Mouse (Mus musculus): ENCODE measurements around the gene Cdv3. TPM values are rescaled to one million over a fixed set of nuclear protein-coding genes. Genes with fewer than 3 reads are reported as not detected.

The Cdv3 gene
- total RNA-seq, 1 experiment, result 233 TPM

DNA sequence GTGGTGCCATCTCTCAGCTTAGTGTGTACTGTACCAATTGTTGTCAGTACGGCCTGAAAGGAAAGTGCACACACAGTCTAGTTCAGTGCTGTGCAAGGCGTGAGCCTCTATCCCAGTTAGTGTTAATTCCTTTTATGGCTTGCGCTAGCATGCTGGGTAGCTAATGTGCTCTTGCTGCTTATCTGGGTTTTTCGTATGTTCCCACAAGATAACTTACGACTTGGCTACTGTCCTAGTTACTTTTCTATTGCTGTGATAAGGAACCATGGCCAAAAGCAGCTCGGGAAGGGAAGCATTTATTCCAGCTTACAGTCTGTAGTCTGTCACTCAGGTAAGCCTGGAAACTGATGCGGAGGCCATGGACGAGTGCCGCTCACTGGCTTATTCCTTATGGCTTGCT lies 39.2 kb downstream of the Cdv3 start:
- DNase-seq (ENCODE audit: low read depth, low spot score), result no peak
- H3K36me3 ChIP-seq (ENCODE audit: control insufficient read depth, insufficient read depth, low read length, poor library complexity, severe bottlenecking), result peaks cover 50% of the 10 kb centered on the region
- no peak overlapping the region for H3K9ac ChIP-seq (ENCODE audit: insufficient read depth, low read depth, low read length, poor library complexity, severe bottlenecking)
- H3K27ac ChIP-seq (ENCODE audit: insufficient read depth, low read depth, low read length, poor library complexity, severe bottlenecking), result no peak overlapping the region
- in situ Hi-C loops (cut with MboI; ENCODE audit: low sequenced_read_pairs in 2 of 2, unreplicated experiment in 2 of 2), result loop anchor here in 1 of 2 experiments (25.0 kb wide), 1 partner anchor 861 kb away; no protein-coding TSS in a partner anchor
- H3K4me1 ChIP-seq (ENCODE audit: control insufficient read depth in 2 of 2, insufficient read depth in 2 of 2, low read length in 2 of 2, poor library complexity in 1 of 2), result no peaks in the 10 kb centered on the region
- no peaks in the 10 kb centered on the region for H3K9me3 ChIP-seq (ENCODE audit: control insufficient read depth, insufficient read depth, low read depth, low read length)
- TF ChIP-seq ZNF384 (IDR thresholded peaks at IDR 0.05; ENCODE audit: low read depth, low read length) (no peak), CHD2 (IDR thresholded peaks at IDR 0.05; ENCODE audit: low read depth, low read length) (no peak), ZC3H11A (IDR thresholded peaks at IDR 0.05; ENCODE audit: borderline replicate concordance, low read depth, low read length) (no peak), HCFC1 (IDR thresholded peaks at IDR 0.05; ENCODE audit: borderline replicate concordance, insufficient read depth, low read length) (no peak), MAFK (IDR thresholded peaks at IDR 0.05; ENCODE audit: insufficient read depth, low read depth, low read length) (no peak)
- no peak overlapping the region for H3K4me3 ChIP-seq (ENCODE audit: insufficient read depth in 1 of 2, low read depth in 1 of 2, low read length in 2 of 2, poor library complexity in 1 of 2, severe bottlenecking in 1 of 2)

DNA sequence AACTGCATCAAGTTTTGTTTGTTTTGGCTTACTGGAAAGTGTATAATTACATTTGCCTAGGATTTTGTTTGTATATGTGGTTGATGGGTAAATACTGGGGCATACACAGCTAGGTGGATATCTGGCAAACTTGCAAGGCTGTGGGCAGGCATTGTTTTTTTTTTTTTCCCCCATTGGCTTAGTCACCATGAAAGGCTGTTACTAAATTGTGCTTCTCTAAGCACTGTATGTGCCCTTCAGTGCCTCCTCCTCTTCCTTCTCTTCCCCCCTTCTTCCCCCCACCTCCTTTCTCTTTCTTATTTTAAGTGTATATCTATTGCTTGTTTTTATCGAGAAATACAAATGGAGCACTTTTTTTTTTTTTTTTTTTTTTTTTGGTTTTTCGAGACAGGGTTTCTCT lies 41.0 kb downstream of the Cdv3 start:
- TF ChIP-seq MAFK (IDR thresholded peaks at IDR 0.05; ENCODE audit: insufficient read depth, low read depth, low read length), result no peak
- no peak for TF ChIP-seq HCFC1 (IDR thresholded peaks at IDR 0.05; ENCODE audit: borderline replicate concordance, insufficient read depth, low read length)
- TF ChIP-seq ZNF384 (IDR thresholded peaks at IDR 0.05; ENCODE audit: low read depth, low read length), result no peak
- no peak for TF ChIP-seq ZC3H11A (IDR thresholded peaks at IDR 0.05; ENCODE audit: borderline replicate concordance, low read depth, low read length)
- TF ChIP-seq CHD2 (IDR thresholded peaks at IDR 0.05; ENCODE audit: low read depth, low read length), result no peak
- in situ Hi-C loops (cut with MboI; ENCODE audit: low sequenced_read_pairs in 2 of 2, unreplicated experiment in 2 of 2), result loop anchor here in 1 of 2 experiments (25.0 kb wide), 1 partner anchor 863 kb away; no protein-coding TSS in a partner anchor
- no peak overlapping the region for H3K4me3 ChIP-seq (ENCODE audit: insufficient read depth in 1 of 2, low read depth in 1 of 2, low read length in 2 of 2, poor library complexity in 1 of 2, severe bottlenecking in 1 of 2)
- peaks cover 51% of the 10 kb centered on the region for H3K36me3 ChIP-seq (ENCODE audit: control insufficient read depth, insufficient read depth, low read length, poor library complexity, severe bottlenecking)
- DNase-seq (ENCODE audit: low read depth, low spot score), result no peak
- H3K4me1 ChIP-seq (ENCODE audit: control insufficient read depth in 2 of 2, insufficient read depth in 2 of 2, low read length in 2 of 2, poor library complexity in 1 of 2), result peaks cover 0 to 3% of the 10 kb centered on the region in 2 experiments; a peak in 1 of 4 replicates
- H3K27ac ChIP-seq (ENCODE audit: insufficient read depth, low read depth, low read length, poor library complexity, severe bottlenecking), result no peak overlapping the region
- no peak overlapping the region for H3K9ac ChIP-seq (ENCODE audit: insufficient read depth, low read depth, low read length, poor library complexity, severe bottlenecking)
- no peaks in the 10 kb centered on the region for H3K9me3 ChIP-seq (ENCODE audit: control insufficient read depth, insufficient read depth, low read depth, low read length)

DNA sequence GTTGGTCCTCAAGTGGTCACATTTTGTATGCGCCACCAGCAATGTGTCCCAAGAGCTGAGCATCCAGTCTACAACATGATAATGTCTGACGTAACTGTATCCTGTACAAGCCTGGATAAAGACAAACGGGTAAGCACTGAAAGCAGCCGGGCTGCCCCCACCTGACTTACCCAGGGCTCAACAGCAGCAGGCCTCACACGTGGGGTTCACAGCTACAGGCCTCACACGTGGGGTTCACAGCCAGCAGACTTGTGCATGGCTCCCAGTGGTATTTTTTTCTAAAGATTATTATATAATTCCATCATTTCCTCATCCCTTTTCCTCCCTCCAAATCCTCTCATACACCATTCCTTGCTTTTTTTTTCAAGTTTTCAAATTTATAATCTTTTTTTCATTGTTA lies 55.8 kb downstream of the Cdv3 start:
- in situ Hi-C loops (cut with MboI; ENCODE audit: low sequenced_read_pairs in 2 of 2, unreplicated experiment in 2 of 2), result loop anchor here in 1 of 2 experiments (5.0 kb wide), 1 partner anchor 32 kb away; no protein-coding TSS in a partner anchor
- Histone ChIP-seq H3K27ac (ENCODE audit: insufficient read depth, low read depth, low read length, poor library complexity, severe bottlenecking) (no peak overlapping the region), H3K4me3 (ENCODE audit: insufficient read depth in 1 of 2, low read depth in 1 of 2, low read length in 2 of 2, poor library complexity in 1 of 2, severe bottlenecking in 1 of 2) (no peak overlapping the region), H3K9ac (ENCODE audit: insufficient read depth, low read depth, low read length, poor library complexity, severe bottlenecking) (no peak overlapping the region), H3K9me3 (ENCODE audit: control insufficient read depth, insufficient read depth, low read depth, low read length) (no peaks in the 10 kb centered on the region), H3K4me1 (ENCODE audit: control insufficient read depth in 2 of 2, insufficient read depth in 2 of 2, low read length in 2 of 2, poor library complexity in 1 of 2) (peaks cover 3 to 8% of the 10 kb centered on the region in 2 experiments; a peak in 2 of 4 replicates), H3K36me3 (ENCODE audit: control insufficient read depth, insufficient read depth, low read length, poor library complexity, severe bottlenecking) (peaks cover 26% of the 10 kb centered on the region)
- DNase-seq (ENCODE audit: low read depth, low spot score), result no peak
- TF ChIP-seq ZC3H11A (IDR thresholded peaks at IDR 0.05; ENCODE audit: borderline replicate concordance, low read depth, low read length) (no peak), MAFK (IDR thresholded peaks at IDR 0.05; ENCODE audit: insufficient read depth, low read depth, low read length) (no peak), ZNF384 (IDR thresholded peaks at IDR 0.05; ENCODE audit: low read depth, low read length) (no peak), HCFC1 (IDR thresholded peaks at IDR 0.05; ENCODE audit: borderline replicate concordance, insufficient read depth, low read length) (no peak), CHD2 (IDR thresholded peaks at IDR 0.05; ENCODE audit: low read depth, low read length) (no peak)

DNA sequence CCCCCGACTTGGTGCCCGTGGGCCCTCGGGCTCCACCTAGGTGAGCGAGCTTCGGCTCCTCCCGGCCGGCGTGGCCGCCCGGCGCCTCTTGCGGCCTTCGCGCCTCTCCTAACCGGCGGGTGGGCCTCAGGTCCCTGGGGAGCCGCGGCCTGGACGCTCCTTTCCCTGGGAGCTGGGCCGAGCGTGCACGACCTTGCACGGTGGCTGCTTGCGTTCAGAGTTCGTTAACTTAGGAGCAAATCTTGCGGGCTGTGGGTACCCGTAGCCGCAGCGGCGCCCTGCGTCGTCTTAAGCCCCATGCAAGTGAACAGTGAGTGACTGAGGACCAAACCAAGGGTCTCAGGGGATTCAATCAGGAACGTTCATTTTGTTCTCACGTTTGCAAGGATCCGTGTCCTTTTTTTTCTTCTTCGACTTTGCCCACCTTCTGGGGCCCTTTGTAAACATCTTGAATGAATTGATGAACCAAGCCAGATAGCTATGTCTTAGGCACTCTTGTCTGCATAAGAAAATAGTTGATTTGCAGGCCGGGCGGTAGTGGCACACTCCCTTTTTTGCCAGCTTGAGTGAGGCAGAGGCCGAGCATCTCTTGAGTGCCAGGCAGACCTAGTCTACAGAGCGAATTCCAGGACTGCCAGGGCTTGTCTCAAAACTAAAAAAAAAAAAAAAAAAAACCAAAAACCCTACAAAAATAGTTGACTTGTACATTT lies 60.2 kb downstream of the Cdv3 start:
- H3K27ac ChIP-seq (ENCODE audit: insufficient read depth, low read depth, low read length, poor library complexity, severe bottlenecking), result peak overlapping the region; percentile 84
- H3K9ac ChIP-seq (ENCODE audit: insufficient read depth, low read depth, low read length, poor library complexity, severe bottlenecking), result peak overlapping the region; percentile 98
- peak; percentile 33 for DNase-seq (ENCODE audit: low read depth, low spot score)
- peaks cover 0 to 8% of the 10 kb centered on the region in 2 experiments; a peak in 2 of 4 replicates for H3K4me1 ChIP-seq (ENCODE audit: control insufficient read depth in 2 of 2, insufficient read depth in 2 of 2, low read length in 2 of 2, poor library complexity in 1 of 2)
- in situ Hi-C loops (cut with MboI; ENCODE audit: low sequenced_read_pairs in 2 of 2, unreplicated experiment in 2 of 2), result loop anchor here in 1 of 2 experiments (5.0 kb wide), 1 partner anchor 37 kb away; no protein-coding TSS in a partner anchor
- peak overlapping the region; percentile 93 to 99 for H3K4me3 ChIP-seq (ENCODE audit: insufficient read depth in 1 of 2, low read depth in 1 of 2, low read length in 2 of 2, poor library complexity in 1 of 2, severe bottlenecking in 1 of 2)
- H3K36me3 ChIP-seq (ENCODE audit: control insufficient read depth, insufficient read depth, low read length, poor library complexity, severe bottlenecking), result peaks cover 15% of the 10 kb centered on the region
- TF ChIP-seq MAFK (IDR thresholded peaks at IDR 0.05; ENCODE audit: insufficient read depth, low read depth, low read length) (no peak), ZNF384 (IDR thresholded peaks at IDR 0.05; ENCODE audit: low read depth, low read length) (0 out of 2 replicates have a peak, but pooled peaks have one; percentile 50), ZC3H11A (IDR thresholded peaks at IDR 0.05; ENCODE audit: borderline replicate concordance, low read depth, low read length) (0 out of 2 replicates have a peak, but pooled peaks have one; percentile 5), HCFC1 (IDR thresholded peaks at IDR 0.05; ENCODE audit: borderline replicate concordance, insufficient read depth, low read length) (no peak), CHD2 (IDR thresholded peaks at IDR 0.05; ENCODE audit: low read depth, low read length) (no peak)
- H3K9me3 ChIP-seq (ENCODE audit: control insufficient read depth, insufficient read depth, low read depth, low read length), result no peaks in the 10 kb centered on the region
